Mouse (Mus musculus): ENCODE results near the gene Wdr83. TPM values are rescaled to one million over a fixed set of nuclear protein-coding genes. Genes with fewer than 3 reads are reported as not detected.

Gene Wdr83
- polyA plus RNA-seq, 1 experiment from 2014 or later = 22.3 TPM

DNA sequence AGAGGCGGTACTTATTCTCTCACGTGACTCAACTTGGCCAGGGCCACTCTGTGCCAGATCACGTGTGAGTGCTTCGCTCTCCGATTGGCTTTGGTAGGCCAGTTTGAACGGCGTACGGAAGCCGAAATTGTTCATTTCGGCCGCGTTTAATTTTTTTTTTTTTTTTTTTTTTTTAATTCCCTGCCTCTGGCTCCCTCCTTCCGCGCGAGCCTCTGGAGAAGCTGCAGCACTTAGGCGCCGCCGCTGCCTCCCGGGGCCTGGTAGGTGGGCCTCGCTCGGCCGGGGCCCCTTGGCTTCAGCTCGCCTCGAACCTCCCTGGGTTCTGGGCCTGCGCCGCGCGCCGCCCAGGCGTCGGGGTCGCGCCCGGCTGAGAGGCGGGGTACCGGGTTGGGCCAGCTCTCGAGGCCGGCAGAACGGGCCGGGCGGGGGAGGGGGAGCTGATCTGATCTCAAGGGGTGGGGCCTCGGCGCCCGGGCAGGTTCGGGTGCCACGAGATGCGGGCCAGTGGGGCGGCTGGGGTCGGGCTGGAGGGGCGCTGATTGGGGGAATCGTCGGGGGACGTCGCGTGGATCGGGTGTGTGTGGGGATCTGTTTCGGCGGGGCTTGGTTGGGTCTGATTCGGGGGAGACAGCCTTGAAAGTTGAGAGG, 44.3 kb downstream of the Wdr83 start, which contains the start of gene Tnpo2:
TSS of gene Tnpo2 (plus strand) at position 198 of the 648 bp plus-strand sequence.
- DNase-seq (ENCODE audit: low spot score) (peak; percentile 92), ATAC-seq (ENCODE audit: low FRiP score, low TSS enrichment) (peak; percentile 86)
- no peaks in the 10 kb centered on the region for H3K4me1 ChIP-seq (replicated peaks; ENCODE audit: control insufficient read depth, insufficient read depth)
- peak within 1 kb of the TSS; percentile 99 for H3K27ac ChIP-seq (replicated peaks)
- H3K36me3 ChIP-seq (ENCODE audit: control insufficient read depth, insufficient read depth, low read length) = peaks cover 18% of the 10 kb centered on the region
- no peaks in the 10 kb centered on the region for H3K27me3 ChIP-seq (ENCODE audit: control insufficient read depth, insufficient read depth, low read length)
- peak within 1 kb of the TSS; percentile 86 for H3K9ac ChIP-seq (ENCODE audit: low read length)
- under 1% methylated on average over 55 of the region's 59 CpGs for WGBS
- peak within 1 kb of the TSS; percentile 79 for H3K4me3 ChIP-seq (ENCODE audit: low read depth, low read length)
- TF ChIP-seq EP300 (optimal IDR thresholded peaks at IDR 0.05) = no peak
- TF ChIP-seq CTCF (IDR thresholded peaks at IDR 0.05; ENCODE audit: low read depth) = no peak
- peak within 1 kb of the TSS; percentile 95 for H3K4me2 ChIP-seq (replicated peaks; ENCODE audit: low read depth)
- no peaks in the 10 kb centered on the region for H3K9me3 ChIP-seq (ENCODE audit: control insufficient read depth, low read length)

DNA sequence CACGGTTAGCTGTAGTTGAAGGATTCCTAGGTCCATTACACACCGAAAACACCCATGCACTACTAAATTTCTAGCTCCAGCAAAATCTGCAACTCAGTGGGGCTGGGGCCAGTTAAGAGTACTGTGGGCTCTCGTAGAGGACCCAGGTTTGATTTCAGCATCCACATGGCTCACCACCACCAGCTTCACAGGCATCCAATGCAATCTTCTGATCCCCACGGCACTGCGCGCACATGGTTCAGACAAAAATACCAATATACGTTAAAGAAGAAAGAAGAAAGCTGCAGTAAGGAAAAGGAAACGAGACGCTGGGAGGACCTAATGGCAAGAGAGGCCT, 44.8 kb downstream of the Wdr83 start:
- H3K9ac ChIP-seq (ENCODE audit: low read length) = peak overlapping the region; percentile 61
- peak overlapping the region; percentile 79 for H3K4me2 ChIP-seq (replicated peaks; ENCODE audit: low read depth)
- H3K27ac ChIP-seq (replicated peaks) = peak overlapping the region; percentile 90
- peaks cover 19% of the 10 kb centered on the region for H3K36me3 ChIP-seq (ENCODE audit: control insufficient read depth, insufficient read depth, low read length)
- no peak for TF ChIP-seq CTCF (IDR thresholded peaks at IDR 0.05; ENCODE audit: low read depth)
- no peak for TF ChIP-seq EP300 (optimal IDR thresholded peaks at IDR 0.05)
- no peaks in the 10 kb centered on the region for H3K4me1 ChIP-seq (replicated peaks; ENCODE audit: control insufficient read depth, insufficient read depth)
- under 1% methylated on average over 9 of the region's 9 CpGs for WGBS
- ATAC-seq (ENCODE audit: low FRiP score, low TSS enrichment) = peak; percentile 19; the same call in 1 of the 2 replicates
- H3K4me3 ChIP-seq (ENCODE audit: low read depth, low read length) = peak overlapping the region; percentile 79
- no peaks in the 10 kb centered on the region for H3K27me3 ChIP-seq (ENCODE audit: control insufficient read depth, insufficient read depth, low read length)
- H3K9me3 ChIP-seq (ENCODE audit: control insufficient read depth, low read length) = no peaks in the 10 kb centered on the region
- DNase-seq (ENCODE audit: low spot score) = no peak

DNA sequence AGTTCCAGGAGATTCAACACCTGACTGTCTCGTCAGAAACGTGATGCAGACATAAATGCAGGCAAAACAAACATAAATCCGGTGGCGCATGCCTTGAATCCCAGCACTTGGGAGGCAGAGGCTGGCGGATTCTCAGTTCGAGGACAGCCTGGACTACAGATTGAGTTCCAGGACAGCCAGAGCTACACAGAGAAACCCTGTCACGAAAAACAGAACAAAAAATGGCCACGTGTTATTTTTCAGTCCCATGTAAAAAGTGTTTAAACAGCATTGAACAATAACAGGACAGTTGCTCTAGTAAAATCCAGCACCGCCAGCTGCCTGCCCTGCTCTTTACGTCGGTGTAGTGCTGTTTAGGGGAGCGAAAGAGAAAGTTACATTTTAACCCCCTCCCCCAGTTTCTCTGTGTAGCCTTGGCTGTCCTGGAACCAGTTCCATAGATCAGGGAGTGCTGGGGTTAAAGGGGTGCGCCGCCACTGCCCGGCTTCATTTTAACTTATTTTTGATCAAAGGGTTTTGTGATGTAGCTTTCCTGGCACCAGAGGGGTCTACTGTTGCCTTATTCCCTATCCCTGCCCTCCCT, 45.3 kb downstream of the Wdr83 start:
- Histone ChIP-seq H3K4me3 (ENCODE audit: low read depth, low read length) (peak overlapping the region; percentile 79), H3K9ac (ENCODE audit: low read length) (peak overlapping the region; percentile 61), H3K36me3 (ENCODE audit: control insufficient read depth, insufficient read depth, low read length) (peaks cover 23% of the 10 kb centered on the region), H3K27ac (replicated peaks) (peak overlapping the region; percentile 90), H3K27me3 (ENCODE audit: control insufficient read depth, insufficient read depth, low read length) (no peaks in the 10 kb centered on the region), H3K9me3 (ENCODE audit: control insufficient read depth, low read length) (no peaks in the 10 kb centered on the region), H3K4me1 (replicated peaks; ENCODE audit: control insufficient read depth, insufficient read depth) (no peaks in the 10 kb centered on the region), H3K4me2 (replicated peaks; ENCODE audit: low read depth) (peak overlapping the region; percentile 79)
- WGBS = 0% methylated on average over 15 of the region's 15 CpGs
- TF ChIP-seq CTCF (IDR thresholded peaks at IDR 0.05; ENCODE audit: low read depth) (no peak), EP300 (optimal IDR thresholded peaks at IDR 0.05) (no peak)
- ATAC-seq (ENCODE audit: low FRiP score, low TSS enrichment) = peak; percentile 18; the same call in 1 of the 2 replicates
- DNase-seq (ENCODE audit: low spot score) = peak; percentile 61

DNA sequence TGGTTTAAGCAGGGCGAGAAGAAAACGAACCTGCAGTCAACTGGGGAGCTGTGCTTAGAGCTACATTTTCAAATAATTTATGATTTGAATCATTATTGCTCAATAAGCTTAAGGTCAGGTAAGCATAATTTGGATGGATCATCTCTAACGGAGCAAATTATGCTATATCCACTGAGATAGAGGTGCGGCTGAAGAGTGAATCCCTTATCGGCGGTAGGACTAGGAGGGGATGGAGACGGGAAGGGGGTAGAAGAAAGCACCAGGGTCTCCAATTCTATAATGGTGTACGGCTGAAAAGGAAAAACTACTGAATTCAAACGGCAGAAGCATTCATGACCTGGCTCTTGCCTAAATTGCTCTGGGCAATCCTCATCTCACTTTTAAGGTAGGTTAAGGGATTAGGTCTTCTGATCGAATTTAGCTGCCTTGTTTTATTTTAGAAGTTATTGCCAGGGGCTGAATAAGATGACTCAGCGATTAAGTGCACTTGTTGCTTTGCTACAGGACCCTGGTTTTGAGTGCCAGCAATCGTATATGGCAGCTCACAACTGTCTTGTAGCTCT, 45.9 kb downstream of the Wdr83 start:
- no peaks in the 10 kb centered on the region for H3K9me3 ChIP-seq (ENCODE audit: control insufficient read depth, low read length)
- no peak for DNase-seq (ENCODE audit: low spot score)
- no peaks in the 10 kb centered on the region for H3K4me1 ChIP-seq (replicated peaks; ENCODE audit: control insufficient read depth, insufficient read depth)
- 4% methylated on average over 12 of the region's 12 CpGs for WGBS
- TF ChIP-seq EP300 (optimal IDR thresholded peaks at IDR 0.05) (no peak), CTCF (IDR thresholded peaks at IDR 0.05; ENCODE audit: low read depth) (no peak)
- peak overlapping the region; percentile 79 for H3K4me2 ChIP-seq (replicated peaks; ENCODE audit: low read depth)
- peak overlapping the region; percentile 79 for H3K4me3 ChIP-seq (ENCODE audit: low read depth, low read length)
- no peaks in the 10 kb centered on the region for H3K27me3 ChIP-seq (ENCODE audit: control insufficient read depth, insufficient read depth, low read length)
- peaks cover 18% of the 10 kb centered on the region for H3K36me3 ChIP-seq (ENCODE audit: control insufficient read depth, insufficient read depth, low read length)
- H3K9ac ChIP-seq (ENCODE audit: low read length) = peak overlapping the region; percentile 61
- ATAC-seq (ENCODE audit: low FRiP score, low TSS enrichment) = no peak
- peak overlapping the region; percentile 90 for H3K27ac ChIP-seq (replicated peaks)

DNA sequence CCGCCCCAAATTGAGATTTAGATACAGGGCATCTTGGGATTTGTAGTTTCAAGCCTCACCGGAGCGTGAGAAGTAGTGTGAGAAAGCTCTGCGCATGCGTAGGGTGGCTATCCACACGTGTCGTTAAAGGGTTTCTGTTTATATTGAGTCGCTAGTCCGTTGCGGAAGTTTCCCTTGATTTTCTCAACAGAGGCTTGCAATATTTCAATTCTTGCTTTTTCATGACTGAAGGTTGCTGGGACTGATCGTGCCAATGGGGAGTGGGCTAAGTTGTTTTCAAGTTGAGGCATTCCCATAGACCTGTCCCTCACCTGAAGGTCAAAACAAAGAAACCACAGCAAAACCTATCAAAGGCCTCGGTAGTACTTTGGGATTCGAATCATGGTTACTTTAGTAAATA, 46.3 kb downstream of the Wdr83 start:
- H3K9ac ChIP-seq (ENCODE audit: low read length) = no peak overlapping the region; the same call in 1 of the 2 replicates
- no peaks in the 10 kb centered on the region for H3K27me3 ChIP-seq (ENCODE audit: control insufficient read depth, insufficient read depth, low read length)
- peak overlapping the region; percentile 90 for H3K27ac ChIP-seq (replicated peaks)
- H3K4me3 ChIP-seq (ENCODE audit: low read depth, low read length) = peak overlapping the region; percentile 79
- peak overlapping the region; percentile 79 for H3K4me2 ChIP-seq (replicated peaks; ENCODE audit: low read depth)
- DNase-seq (ENCODE audit: low spot score) (peak; percentile 85), ATAC-seq (ENCODE audit: low FRiP score, low TSS enrichment) (no peak)
- peaks cover 21% of the 10 kb centered on the region for H3K36me3 ChIP-seq (ENCODE audit: control insufficient read depth, insufficient read depth, low read length)
- no peaks in the 10 kb centered on the region for H3K4me1 ChIP-seq (replicated peaks; ENCODE audit: control insufficient read depth, insufficient read depth)
- TF ChIP-seq CTCF (IDR thresholded peaks at IDR 0.05; ENCODE audit: low read depth) (no peak), EP300 (optimal IDR thresholded peaks at IDR 0.05) (no peak)
- no peaks in the 10 kb centered on the region for H3K9me3 ChIP-seq (ENCODE audit: control insufficient read depth, low read length)
- WGBS = 2% methylated on average over 12 of the region's 13 CpGs

DNA sequence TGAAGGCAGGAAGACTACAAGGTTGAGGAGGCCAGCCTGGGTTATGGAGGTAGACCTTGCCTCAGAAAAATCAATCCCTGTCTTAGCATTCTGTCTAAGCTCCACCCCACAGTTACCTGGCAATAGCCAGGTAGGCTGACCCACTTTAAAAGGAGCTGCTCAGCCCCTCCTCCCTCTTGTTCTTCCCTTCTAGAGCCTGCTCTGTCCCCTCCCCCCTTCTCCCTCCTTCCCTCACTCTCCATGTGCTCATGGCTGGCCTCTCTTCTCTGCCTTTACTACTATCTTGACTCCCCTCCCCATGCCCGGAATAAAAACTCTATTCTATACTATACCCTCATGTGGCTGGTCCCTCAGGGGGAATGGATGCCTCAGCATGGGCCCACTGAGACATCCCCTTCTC, 47.2 kb downstream of the Wdr83 start:
- H3K4me2 ChIP-seq (replicated peaks; ENCODE audit: low read depth) = no peak overlapping the region
- no peaks in the 10 kb centered on the region for H3K27me3 ChIP-seq (ENCODE audit: control insufficient read depth, insufficient read depth, low read length)
- DNase-seq (ENCODE audit: low spot score) = no peak
- H3K9ac ChIP-seq (ENCODE audit: low read length) = no peak overlapping the region
- no peaks in the 10 kb centered on the region for H3K9me3 ChIP-seq (ENCODE audit: control insufficient read depth, low read length)
- no peak overlapping the region for H3K4me3 ChIP-seq (ENCODE audit: low read depth, low read length)
- H3K36me3 ChIP-seq (ENCODE audit: control insufficient read depth, insufficient read depth, low read length) = peaks cover 22% of the 10 kb centered on the region
- WGBS = 42% methylated on average over 1 of the region's 1 CpGs
- H3K4me1 ChIP-seq (replicated peaks; ENCODE audit: control insufficient read depth, insufficient read depth) = no peaks in the 10 kb centered on the region; the same call in 1 of the 2 replicates
- peak overlapping the region; percentile 30; the same call in 1 of the 2 replicates for H3K27ac ChIP-seq (replicated peaks)
- ATAC-seq (ENCODE audit: low FRiP score, low TSS enrichment) = no peak
- no peak for TF ChIP-seq EP300 (optimal IDR thresholded peaks at IDR 0.05)
- no peak for TF ChIP-seq CTCF (IDR thresholded peaks at IDR 0.05; ENCODE audit: low read depth)
